Mouse (Mus musculus): ENCODE results near the gene Cav3. TPM values are rescaled to one million over a fixed set of nuclear protein-coding genes. Genes with fewer than 3 reads are reported as not detected.

Gene Cav3
- polyA plus RNA-seq, 1 experiment from 2014 or later = 116 TPM

GRCm38 (mm10) chr6:112463331-112463730 is 4.0 kb downstream of the Cav3 start:
- ATAC-seq (ENCODE audit: insufficient number of reproducible peaks, insufficient read depth, low FRiP score, low read depth) = no peak
- WGBS = 76% methylated on average over 6 of the region's 6 CpGs
- Histone ChIP-seq H3K4me1 (ENCODE audit: control insufficient read depth in 2 of 2, insufficient read depth in 2 of 2, low read length in 2 of 2) (peaks cover 28 to 49% of the 10 kb centered on the region in 2 experiments), H3K9ac (ENCODE audit: low read length) (peak overlapping the region; percentile 35; the same call in 1 of the 2 replicates), H3K9me3 (ENCODE audit: control insufficient read depth, low read length) (no peaks in the 10 kb centered on the region), H3K4me2 (ENCODE audit: low read length) (peak overlapping the region; percentile 77; the same call in 1 of the 2 replicates), H3K36me3 (ENCODE audit: control insufficient read depth, insufficient read depth, low read length) (peaks cover 24% of the 10 kb centered on the region), H3K4me3 (ENCODE audit: control insufficient read depth in 1 of 2, insufficient read depth in 1 of 2, low read depth in 1 of 2, low read length in 2 of 2) (no peak overlapping the region), H3K27me3 (ENCODE audit: control insufficient read depth, insufficient read depth, low read length) (no peaks in the 10 kb centered on the region), H3K27ac (replicated peaks in 1 of 2; ENCODE audit: control insufficient read depth in 1 of 2, insufficient read depth in 1 of 2, low read depth in 2 of 2, low read length in 2 of 2) (no peak overlapping the region)

- 55% methylated on average over 3 of the region's 3 CpGs for WGBS
- Histone ChIP-seq H3K36me3 (ENCODE audit: control insufficient read depth, insufficient read depth, low read length) (peaks cover 24% of the 10 kb centered on the region), H3K4me2 (ENCODE audit: low read length) (no peak overlapping the region), H3K9ac (ENCODE audit: low read length) (no peak overlapping the region), H3K4me1 (ENCODE audit: control insufficient read depth in 2 of 2, insufficient read depth in 2 of 2, low read length in 2 of 2) (peaks cover 21 to 39% of the 10 kb centered on the region in 2 experiments), H3K4me3 (ENCODE audit: control insufficient read depth in 1 of 2, insufficient read depth in 1 of 2, low read depth in 1 of 2, low read length in 2 of 2) (no peak overlapping the region), H3K9me3 (ENCODE audit: control insufficient read depth, low read length) (no peaks in the 10 kb centered on the region), H3K27ac (replicated peaks in 1 of 2; ENCODE audit: control insufficient read depth in 1 of 2, insufficient read depth in 1 of 2, low read depth in 2 of 2, low read length in 2 of 2) (no peak overlapping the region), H3K27me3 (ENCODE audit: control insufficient read depth, insufficient read depth, low read length) (no peaks in the 10 kb centered on the region)
- ATAC-seq (ENCODE audit: insufficient number of reproducible peaks, insufficient read depth, low FRiP score, low read depth) = no peak
Measured at GRCm38 (mm10) chr6:112465441-112465840, 6.1 kb downstream of the Cav3 start.

GRCm38 (mm10) chr6:112466001-112466400 is 6.7 kb downstream of the Cav3 start:
- Histone ChIP-seq H3K4me3 (ENCODE audit: control insufficient read depth in 1 of 2, insufficient read depth in 1 of 2, low read depth in 1 of 2, low read length in 2 of 2) (no peak overlapping the region), H3K36me3 (ENCODE audit: control insufficient read depth, insufficient read depth, low read length) (peaks cover 24% of the 10 kb centered on the region), H3K4me2 (ENCODE audit: low read length) (no peak overlapping the region), H3K4me1 (ENCODE audit: control insufficient read depth in 2 of 2, insufficient read depth in 2 of 2, low read length in 2 of 2) (peaks cover 21 to 39% of the 10 kb centered on the region in 2 experiments), H3K27me3 (ENCODE audit: control insufficient read depth, insufficient read depth, low read length) (no peaks in the 10 kb centered on the region), H3K27ac (replicated peaks in 1 of 2; ENCODE audit: control insufficient read depth in 1 of 2, insufficient read depth in 1 of 2, low read depth in 2 of 2, low read length in 2 of 2) (no peak overlapping the region), H3K9me3 (ENCODE audit: control insufficient read depth, low read length) (no peaks in the 10 kb centered on the region), H3K9ac (ENCODE audit: low read length) (no peak overlapping the region)
- ATAC-seq (ENCODE audit: insufficient number of reproducible peaks, insufficient read depth, low FRiP score, low read depth) = no peak

DNA sequence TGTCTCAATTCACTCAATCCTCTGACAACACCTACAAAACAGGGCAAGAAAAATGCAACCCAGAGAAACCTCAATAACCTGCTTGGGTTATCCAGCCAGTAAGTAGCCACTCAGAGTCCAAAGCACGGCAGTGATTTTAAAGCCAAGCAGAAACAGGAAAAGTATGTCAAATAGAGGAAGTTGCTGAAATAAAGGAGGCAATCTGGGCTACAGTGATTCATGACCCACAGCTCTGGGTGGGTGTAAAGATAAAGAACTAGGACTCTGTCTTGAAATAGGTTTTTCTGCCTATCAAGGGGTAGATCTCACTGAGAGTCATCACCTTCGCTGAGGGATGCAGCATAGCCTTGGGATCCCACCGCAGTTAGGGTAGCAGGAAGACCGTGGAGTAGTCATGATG is 12.3 kb downstream of the Cav3 start:
- 75% methylated on average over 4 of the region's 4 CpGs for WGBS

DNA sequence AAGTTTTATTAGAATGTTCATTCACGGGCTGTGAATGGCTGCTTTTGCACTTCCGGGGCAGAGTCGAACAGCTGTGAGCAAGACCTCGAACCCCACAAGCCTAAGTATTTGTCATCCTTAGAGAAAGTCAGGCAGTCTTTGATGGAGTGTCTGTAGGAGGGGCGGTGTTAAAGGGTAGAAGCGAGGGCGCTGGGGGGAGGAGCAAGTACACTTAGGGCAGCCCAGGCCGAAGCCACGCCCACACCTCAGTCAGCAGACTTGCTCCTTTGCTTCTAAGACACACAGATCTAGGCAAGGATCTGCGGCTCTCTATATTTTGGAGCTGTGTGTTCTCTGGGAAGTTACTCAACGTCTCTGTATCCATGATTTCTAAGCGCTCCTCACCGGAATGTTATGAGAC is 20.6 kb downstream of the Cav3 start:
- H3K27ac ChIP-seq (replicated peaks in 1 of 2; ENCODE audit: control insufficient read depth in 1 of 2, insufficient read depth in 1 of 2, low read depth in 2 of 2, low read length in 2 of 2) = no peak overlapping the region
- H3K9me3 ChIP-seq (ENCODE audit: control insufficient read depth, low read length) = no peaks in the 10 kb centered on the region
- 41% methylated on average over 13 of the region's 13 CpGs for WGBS
- H3K4me3 ChIP-seq (ENCODE audit: control insufficient read depth in 1 of 2, insufficient read depth in 1 of 2, low read depth in 1 of 2, low read length in 2 of 2) = no peak overlapping the region
- H3K4me1 ChIP-seq (ENCODE audit: control insufficient read depth in 2 of 2, insufficient read depth in 2 of 2, low read length in 2 of 2) = no peaks in the 10 kb centered on the region; a peak in 1 of 4 replicates
- no peak; the same call in 1 of the 2 replicates for ATAC-seq (ENCODE audit: insufficient number of reproducible peaks, insufficient read depth, low FRiP score, low read depth)
- 0 out of 2 replicates have a peak, but pooled peaks cover 6% of the 10 kb centered on the region for H3K27me3 ChIP-seq (ENCODE audit: control insufficient read depth, insufficient read depth, low read length)
- H3K36me3 ChIP-seq (ENCODE audit: control insufficient read depth, insufficient read depth, low read length) = peaks cover 9% of the 10 kb centered on the region; the same call in 1 of the 2 replicates
- no peak overlapping the region for H3K9ac ChIP-seq (ENCODE audit: low read length)
- no peak overlapping the region for H3K4me2 ChIP-seq (ENCODE audit: low read length)

More for the DNA sequence above, 12.3 kb downstream of the Cav3 start:
- Histone ChIP-seq H3K27me3 (ENCODE audit: control insufficient read depth, insufficient read depth, low read length) (no peaks in the 10 kb centered on the region), H3K4me3 (ENCODE audit: control insufficient read depth in 1 of 2, insufficient read depth in 1 of 2, low read depth in 1 of 2, low read length in 2 of 2) (no peak overlapping the region), H3K4me2 (ENCODE audit: low read length) (no peak overlapping the region), H3K9me3 (ENCODE audit: control insufficient read depth, low read length) (no peaks in the 10 kb centered on the region), H3K9ac (ENCODE audit: low read length) (no peak overlapping the region), H3K27ac (replicated peaks in 1 of 2; ENCODE audit: control insufficient read depth in 1 of 2, insufficient read depth in 1 of 2, low read depth in 2 of 2, low read length in 2 of 2) (no peak overlapping the region), H3K36me3 (ENCODE audit: control insufficient read depth, insufficient read depth, low read length) (peaks cover 32% of the 10 kb centered on the region), H3K4me1 (ENCODE audit: control insufficient read depth in 2 of 2, insufficient read depth in 2 of 2, low read length in 2 of 2) (no peaks in the 10 kb centered on the region)
- ATAC-seq (ENCODE audit: insufficient number of reproducible peaks, insufficient read depth, low FRiP score, low read depth) = no peak

DNA sequence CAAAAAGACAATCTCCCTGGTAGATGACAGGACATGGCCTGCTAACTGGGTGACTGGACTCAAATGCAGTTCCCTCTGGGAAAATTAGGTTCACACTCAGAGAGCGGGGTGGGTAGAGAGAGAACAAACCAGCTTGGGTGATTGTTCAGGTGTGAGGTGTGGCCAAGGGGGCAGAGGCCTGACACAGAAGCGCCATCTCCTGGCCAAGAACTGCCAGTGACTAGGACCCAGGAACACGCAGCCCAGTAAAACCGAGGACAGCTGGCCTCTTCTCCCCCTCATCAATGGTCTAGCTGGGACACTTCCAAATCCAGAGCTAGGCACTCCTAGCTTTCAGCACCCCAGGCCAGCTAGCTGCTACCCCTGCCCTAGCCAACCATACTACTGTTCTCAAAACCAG is 25.0 kb downstream of the Cav3 start:
- H3K27ac ChIP-seq (replicated peaks in 1 of 2; ENCODE audit: control insufficient read depth in 1 of 2, insufficient read depth in 1 of 2, low read depth in 2 of 2, low read length in 2 of 2) = no peak overlapping the region
- WGBS = 7% methylated on average over 4 of the region's 4 CpGs

DNA sequence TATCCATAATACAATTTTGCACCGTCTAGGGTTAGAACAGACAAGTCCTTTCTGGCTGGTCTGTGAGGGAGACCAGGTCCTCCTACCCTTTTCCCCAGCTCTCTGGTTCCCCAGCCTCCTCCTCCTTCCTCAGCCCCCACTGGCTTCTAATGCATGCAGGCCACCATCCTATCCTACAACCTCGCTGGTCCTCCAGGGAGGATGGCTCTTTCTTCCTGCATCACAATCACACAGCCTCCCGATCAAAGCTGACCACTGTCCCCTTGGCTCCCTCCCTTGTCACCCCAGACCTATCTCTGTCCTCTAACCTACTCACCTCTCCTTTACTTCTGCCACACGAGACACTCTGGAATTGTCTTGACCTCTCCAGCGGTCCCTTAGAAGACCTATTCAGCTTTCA is 28.7 kb downstream of the Cav3 start:
- no peak for ATAC-seq (ENCODE audit: insufficient number of reproducible peaks, insufficient read depth, low FRiP score, low read depth)
- Histone ChIP-seq H3K9me3 (ENCODE audit: control insufficient read depth, low read length) (no peaks in the 10 kb centered on the region), H3K9ac (ENCODE audit: low read length) (no peak overlapping the region), H3K27me3 (ENCODE audit: control insufficient read depth, insufficient read depth, low read length) (peaks cover 70% of the 10 kb centered on the region), H3K4me2 (ENCODE audit: low read length) (no peak overlapping the region), H3K4me1 (ENCODE audit: control insufficient read depth in 2 of 2, insufficient read depth in 2 of 2, low read length in 2 of 2) (peaks cover 5 to 19% of the 10 kb centered on the region in 2 experiments; a peak in 3 of 4 replicates), H3K27ac (replicated peaks in 1 of 2; ENCODE audit: control insufficient read depth in 1 of 2, insufficient read depth in 1 of 2, low read depth in 2 of 2, low read length in 2 of 2) (no peak overlapping the region), H3K36me3 (ENCODE audit: control insufficient read depth, insufficient read depth, low read length) (no peaks in the 10 kb centered on the region), H3K4me3 (ENCODE audit: control insufficient read depth in 1 of 2, insufficient read depth in 1 of 2, low read depth in 1 of 2, low read length in 2 of 2) (no peak overlapping the region)
- 87% methylated on average over 5 of the region's 5 CpGs for WGBS

More for the DNA sequence above, 25.0 kb downstream of the Cav3 start:
- Histone ChIP-seq H3K4me3 (ENCODE audit: control insufficient read depth in 1 of 2, insufficient read depth in 1 of 2, low read depth in 1 of 2, low read length in 2 of 2) (no peak overlapping the region), H3K4me2 (ENCODE audit: low read length) (no peak overlapping the region), H3K4me1 (ENCODE audit: control insufficient read depth in 2 of 2, insufficient read depth in 2 of 2, low read length in 2 of 2) (peaks cover 3 to 5% of the 10 kb centered on the region in 2 experiments), H3K9ac (ENCODE audit: low read length) (no peak overlapping the region), H3K27me3 (ENCODE audit: control insufficient read depth, insufficient read depth, low read length) (peaks cover 44% of the 10 kb centered on the region), H3K36me3 (ENCODE audit: control insufficient read depth, insufficient read depth, low read length) (no peaks in the 10 kb centered on the region), H3K9me3 (ENCODE audit: control insufficient read depth, low read length) (no peaks in the 10 kb centered on the region)
- no peak for ATAC-seq (ENCODE audit: insufficient number of reproducible peaks, insufficient read depth, low FRiP score, low read depth)

DNA sequence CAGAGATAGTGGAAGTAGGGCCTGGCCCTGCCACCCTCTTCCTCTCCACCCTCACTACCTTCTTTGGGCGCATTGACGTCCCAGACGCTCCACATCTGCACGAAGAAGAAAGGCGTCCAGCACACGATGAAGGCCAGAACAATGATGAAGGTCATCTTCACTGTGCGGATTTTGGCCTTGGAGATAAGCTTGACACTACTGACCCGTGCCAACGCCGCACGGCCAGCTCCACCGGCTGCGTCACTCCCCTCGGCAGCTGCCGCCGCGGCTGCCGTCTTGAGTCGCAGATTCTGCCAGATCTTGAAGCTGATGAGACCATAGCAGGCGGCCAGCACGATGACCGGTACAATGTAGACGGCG is 29.5 kb downstream of the Cav3 start:
- peaks cover 64% of the 10 kb centered on the region for H3K27me3 ChIP-seq (ENCODE audit: control insufficient read depth, insufficient read depth, low read length)
- no peak overlapping the region for H3K27ac ChIP-seq (replicated peaks in 1 of 2; ENCODE audit: control insufficient read depth in 1 of 2, insufficient read depth in 1 of 2, low read depth in 2 of 2, low read length in 2 of 2)
- H3K9ac ChIP-seq (ENCODE audit: low read length) = no peak overlapping the region
- no peaks in the 10 kb centered on the region for H3K36me3 ChIP-seq (ENCODE audit: control insufficient read depth, insufficient read depth, low read length)
- H3K4me1 ChIP-seq (ENCODE audit: control insufficient read depth in 2 of 2, insufficient read depth in 2 of 2, low read length in 2 of 2) = peaks cover 5 to 19% of the 10 kb centered on the region in 2 experiments; a peak in 3 of 4 replicates
- WGBS = 34% methylated on average over 24 of the region's 24 CpGs
- no peaks in the 10 kb centered on the region for H3K9me3 ChIP-seq (ENCODE audit: control insufficient read depth, low read length)
- ATAC-seq (ENCODE audit: insufficient number of reproducible peaks, insufficient read depth, low FRiP score, low read depth) = no peak
- H3K4me2 ChIP-seq (ENCODE audit: low read length) = peak overlapping the region; percentile 81
- peak overlapping the region; percentile 17 to 39 for H3K4me3 ChIP-seq (ENCODE audit: control insufficient read depth in 1 of 2, insufficient read depth in 1 of 2, low read depth in 1 of 2, low read length in 2 of 2)

All from heart, embryonic 14.5 days (tissue).